Mouse (Mus musculus) forebrain, embryonic 14.5 days (tissue): ENCODE measurements around the gene Hist2h2aa2. TPM values are rescaled to one million over a fixed set of nuclear protein-coding genes. Genes with fewer than 3 reads are reported as not detected.
A peak's percentile ranks its signal among the peaks of the same experiment; 100 is the strongest.
"Not testable (repeated sequence)": the region's sequence is repeated elsewhere in the genome, so short reads cannot be mapped to it uniquely, and the experiment has no call there.

Experiments used
- ATAC-seq: fragments of 200-750 bp; cut with Nextera tagmentation; 2 replicates; pipeline ENCODE4 v1.8.0; 2017; ENCODE audit warnings: mild to moderate bottlenecking, moderate library complexity
- DNase-seq: peaks from one replicate; pipeline ENCODE4 v3.0.0-alpha.2; 2015; ENCODE audit warnings: low spot score
- H3K27ac ChIP-seq: fragments of 300-500 bp; sonication (generic); 2 replicates; pipeline ENCODE4 v1.5.1; 2014; ENCODE audit warnings: low read depth, mild to moderate bottlenecking, control low read depth, low read length, moderate library complexity
- H3K27me3 ChIP-seq: fragments of 300-500 bp; sonication (generic); replicated peaks from 2 replicates; pipeline ENCODE4 v1.6.1; 2014; ENCODE audit warnings: low read length, control low read depth, mixed read lengths; ENCODE audit not compliant: control insufficient read depth, insufficient read depth
- H3K36me3 ChIP-seq: fragments of 300-500 bp; sonication (generic); 2 replicates; pipeline ENCODE4 v1.6.1; 2014; ENCODE audit warnings: low read length, control low read depth; ENCODE audit not compliant: control insufficient read depth, insufficient read depth
- H3K4me1 ChIP-seq: fragments of 300-500 bp; sonication (generic); 2 replicates; pipeline ENCODE4 v1.6.1; 2014; ENCODE audit warnings: antibody characterized with exemption, low read length, control low read depth; ENCODE audit not compliant: control insufficient read depth, insufficient read depth
- H3K4me2 ChIP-seq: fragments of 300-500 bp; sonication (generic); 2 replicates; pipeline ENCODE4 v1.6.1; 2014; ENCODE audit warnings: mild to moderate bottlenecking, control low read depth, low read length
- H3K4me3 ChIP-seq: fragments of 300-500 bp; sonication (generic); 2 replicates; pipeline ENCODE4 v1.5.1; 2014; ENCODE audit warnings: low read depth, low read length, control low read depth
- H3K9ac ChIP-seq: fragments of 300-500 bp; sonication (generic); 2 replicates; pipeline ENCODE4 v1.6.1; 2014; ENCODE audit warnings: mild to moderate bottlenecking, low read length, control low read depth, moderate library complexity
- H3K9me3 ChIP-seq: fragments of 300-500 bp; sonication (generic); replicated peaks from 2 replicates; pipeline ENCODE4 v1.6.1; 2016; ENCODE audit warnings: low read length, control low read depth, mixed read lengths; ENCODE audit not compliant: control insufficient read depth
- WGBS: fragments of 180-500 bp; shearing (Covaris S2); extraction: QIAGEN DNeasy Blood & Tissue Kit; methylation state at CpG from one replicate; pipeline ENCODE4 v1.1.7; 2014; 5-methylcytosine and 5-hydroxymethylcytosine counted together
- polyA plus RNA-seq: library from polyadenylated mRNA; unstranded; fragments of >200 nt; fragmentation: Nextera tagmentation; extraction: Ambion mirVana; gene quantifications from 2 replicates; pipeline ENCODE4 v1.2.1, GENCODE M21; 2014

Gene Hist2h2aa2
- polyA plus RNA-seq, 1 experiment from 2014 or later: 74.2 TPM

DNA sequence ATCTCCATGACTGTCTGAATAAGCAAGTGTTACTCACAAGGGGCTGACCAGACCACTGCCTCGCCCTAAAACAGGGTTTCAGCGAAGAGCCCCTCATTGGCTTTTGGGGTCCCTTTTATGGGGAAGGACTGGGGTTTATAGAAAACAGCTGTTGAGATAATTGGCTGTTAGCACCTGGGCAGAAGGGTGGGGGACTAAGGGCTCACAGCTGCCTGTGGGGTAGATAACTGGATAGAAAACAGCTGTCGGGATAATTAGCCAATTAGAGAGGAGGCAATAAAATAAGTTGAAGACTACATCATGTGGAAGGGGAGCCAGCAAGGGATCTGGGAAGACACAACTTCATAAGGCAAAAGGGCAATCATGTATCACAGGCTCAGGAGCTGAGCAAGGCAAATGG, 10.8 kb upstream of the Hist2h2aa2 start:
- 69% methylated on average over 3 of the region's 3 CpGs for WGBS
- Histone ChIP-seq H3K9me3 (no peaks in the 10 kb centered on the region), H3K27me3 (no peaks in the 10 kb centered on the region), H3K9ac (no peak overlapping the region), H3K36me3 (no peaks in the 10 kb centered on the region), H3K4me1 (peaks cover 4% of the 10 kb centered on the region; the same call in 1 of the 2 replicates), H3K4me2 (no peak overlapping the region), H3K4me3 (no peak overlapping the region), H3K27ac (no peak overlapping the region)
- DNase-seq: no peak
- ATAC-seq: no peak

GRCm38 (mm10) chr3:96249034-96249345, 8.9 kb upstream of the Hist2h2aa2 start:
- Histone ChIP-seq H3K36me3 (no peaks in the 10 kb centered on the region), H3K4me1 (peaks cover 11% of the 10 kb centered on the region; the same call in 1 of the 2 replicates), H3K9ac (no peak overlapping the region), H3K4me2 (peak overlapping the region; percentile 40; the same call in 1 of the 2 replicates), H3K9me3 (no peaks in the 10 kb centered on the region), H3K4me3 (no peak overlapping the region), H3K27ac (no peak overlapping the region), H3K27me3 (no peaks in the 10 kb centered on the region)
- DNase-seq (no peak), ATAC-seq (no peak)
- WGBS: 52% methylated on average over 4 of the region's 4 CpGs

DNA sequence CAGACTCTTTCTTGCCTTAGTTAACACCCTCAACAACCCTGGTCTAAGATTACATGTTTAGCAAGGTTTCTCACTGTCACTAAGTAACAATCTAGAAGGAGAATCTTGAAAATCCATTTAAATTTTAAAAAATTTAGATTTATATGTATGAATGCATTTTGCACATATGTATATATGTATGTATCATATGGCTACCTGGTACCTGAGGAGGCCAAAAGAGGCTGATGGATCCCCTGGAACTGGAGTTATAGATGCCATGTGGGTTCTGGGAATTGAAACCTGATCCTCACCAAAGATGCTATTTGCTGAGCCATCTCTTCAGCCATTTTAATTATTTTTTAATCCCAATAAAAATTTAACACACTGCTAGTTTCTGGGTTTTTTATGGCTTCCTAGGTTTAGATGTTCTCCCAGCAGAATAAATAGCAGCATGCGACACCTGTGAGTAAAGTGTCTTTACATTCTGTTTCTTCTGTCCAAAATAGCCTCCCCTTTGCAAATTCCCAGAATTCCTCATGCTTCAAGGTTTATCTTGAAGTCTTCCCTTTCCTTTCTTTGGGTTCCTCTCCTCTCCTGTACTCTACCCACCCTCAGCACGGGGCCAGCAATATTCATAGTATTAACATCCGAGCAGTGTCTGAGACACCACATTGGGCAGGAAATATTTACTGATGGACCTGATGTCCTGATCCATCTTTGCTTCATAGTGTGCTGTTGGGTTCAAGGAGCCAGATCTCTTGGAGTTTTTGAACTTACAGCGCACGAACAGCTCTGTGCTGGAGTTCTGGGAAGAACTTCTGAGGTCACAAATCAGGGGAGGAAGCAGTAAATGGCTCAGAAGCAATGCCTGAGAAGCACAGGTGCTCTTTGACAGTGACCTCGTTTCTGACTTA, 8.3 kb upstream of the Hist2h2aa2 start:
- Histone ChIP-seq H3K36me3 (no peaks in the 10 kb centered on the region), H3K9me3 (no peaks in the 10 kb centered on the region), H3K9ac (peak overlapping the region; percentile 67), H3K4me3 (peak overlapping the region; percentile 34), H3K4me1 (peaks cover 14% of the 10 kb centered on the region; the same call in 1 of the 2 replicates), H3K4me2 (peak overlapping the region; percentile 40), H3K27me3 (no peaks in the 10 kb centered on the region), H3K27ac (no peak overlapping the region)
- no peak for DNase-seq
- ATAC-seq: no peak
- WGBS: 54% methylated on average over 6 of the region's 6 CpGs

DNA sequence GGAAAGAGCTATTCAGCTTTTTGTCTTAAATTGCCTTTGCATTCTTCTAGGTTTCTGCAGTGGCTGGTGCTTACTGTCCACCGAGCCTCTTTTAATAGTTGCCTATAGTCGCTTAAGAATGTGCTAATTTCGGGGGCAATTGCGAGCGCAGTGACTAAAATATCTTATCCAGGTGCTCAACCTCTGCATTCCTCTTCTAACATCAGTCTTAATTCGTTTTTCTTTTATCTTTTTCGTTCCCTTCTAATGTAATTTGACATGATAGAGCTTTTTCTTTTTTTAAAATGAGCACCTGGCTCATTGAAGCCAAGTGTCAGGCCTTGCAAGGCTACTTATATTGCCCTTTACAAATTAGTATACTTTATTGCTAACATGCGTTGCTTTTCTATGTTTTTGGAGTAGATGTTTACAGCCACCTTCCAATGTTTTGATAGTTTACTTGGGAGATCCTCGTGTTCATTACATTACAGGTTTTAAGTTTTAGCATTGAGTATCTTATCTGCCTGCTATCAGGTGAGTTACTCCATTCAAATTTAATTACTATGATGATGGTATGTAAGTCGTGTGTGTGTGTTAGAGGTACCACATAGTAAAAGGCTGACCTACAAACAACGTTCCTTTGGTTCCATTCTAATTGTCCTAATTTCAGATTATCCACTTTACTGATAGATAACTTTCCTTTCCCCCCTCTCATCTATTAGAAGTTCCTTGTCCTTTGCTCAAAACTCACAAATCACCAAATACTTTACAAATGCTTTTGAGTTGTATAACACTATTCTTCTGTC, 7.5 kb upstream of the Hist2h2aa2 start:
- Histone ChIP-seq H3K9me3 (no peaks in the 10 kb centered on the region), H3K9ac (peak overlapping the region; percentile 67), H3K27ac (0 out of 2 replicates have a peak overlapping the region, but pooled peaks have one; percentile 44), H3K36me3 (no peaks in the 10 kb centered on the region), H3K27me3 (no peaks in the 10 kb centered on the region), H3K4me2 (peak overlapping the region; percentile 40), H3K4me1 (peaks cover 14% of the 10 kb centered on the region; the same call in 1 of the 2 replicates), H3K4me3 (peak overlapping the region; percentile 34)
- 2% methylated on average over 11 of the region's 11 CpGs for WGBS
- DNase-seq (no peak), ATAC-seq (no peak)

- peak within 1 kb of the TSS; percentile 40 for H3K4me2 ChIP-seq
- not testable (repeated sequence) for H3K27me3 ChIP-seq, DNase-seq, H3K36me3 ChIP-seq, H3K9me3 ChIP-seq
- WGBS: 0% methylated on average over 5 of the region's 47 CpGs
- peak within 1 kb of the TSS; percentile 34 for H3K4me3 ChIP-seq
- H3K4me1 ChIP-seq: peaks cover 14% of the 10 kb centered on the region; the same call in 1 of the 2 replicates
- peak within 1 kb of the TSS; percentile 67 for H3K9ac ChIP-seq
- H3K27ac ChIP-seq: peak within 1 kb of the TSS; percentile 58; the same call in 1 of the 2 replicates
- ATAC-seq: peak; percentile 88
These were observed 6.4 kb upstream of the Hist2h2aa2 start, which contains the start of gene Hist2h3c1 for GRCm38 (mm10) chr3:96246427-96246856. TSS of gene Hist2h3c1 (plus strand) at chr3:96246685.

DNA sequence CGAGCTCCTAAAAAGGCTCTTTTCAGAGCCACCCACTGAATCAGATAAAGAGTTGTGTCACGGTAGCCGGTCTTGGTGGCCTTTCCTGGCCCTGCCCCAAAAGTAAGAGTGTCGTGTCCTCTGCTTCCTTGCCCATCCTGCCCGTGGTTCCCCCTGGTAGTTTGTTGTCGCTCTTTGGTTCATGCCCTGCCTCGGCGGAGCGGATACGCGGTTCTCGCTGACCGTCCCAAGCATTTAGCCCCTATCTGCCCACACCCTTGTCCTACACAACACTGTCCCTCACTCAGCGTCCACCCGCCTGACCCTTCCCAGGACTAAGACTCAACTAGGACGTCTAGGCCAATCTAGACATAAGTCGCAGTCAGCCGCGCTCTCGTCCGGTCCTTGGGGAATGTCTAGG, 5.9 kb upstream of the Hist2h2aa2 start:
- not testable (repeated sequence) for H3K9ac ChIP-seq, ATAC-seq, H3K27me3 ChIP-seq, H3K9me3 ChIP-seq, DNase-seq, H3K36me3 ChIP-seq
- H3K4me3 ChIP-seq: peak overlapping the region; percentile 22; the same call in 1 of the 2 replicates
- peak overlapping the region; percentile 58; the same call in 1 of the 2 replicates for H3K27ac ChIP-seq
- peaks cover 14% of the 10 kb centered on the region; the same call in 1 of the 2 replicates for H3K4me1 ChIP-seq
- WGBS: 1% methylated on average over 10 of the region's 21 CpGs
- peak overlapping the region; percentile 40 for H3K4me2 ChIP-seq

GRCm38 (mm10) chr3:96245003-96245886, 5.2 kb upstream of the Hist2h2aa2 start, which contains the start of gene Hist2h2aa1:
TSS of gene Hist2h2aa1 (plus strand) at chr3:96245497.
- peak within 1 kb of the TSS; percentile 79 for H3K9ac ChIP-seq
- DNase-seq (peak; percentile 68), ATAC-seq (peak; percentile 90)
- H3K36me3 ChIP-seq, H3K9me3 ChIP-seq, H3K27me3 ChIP-seq: not testable (repeated sequence)
- peak within 1 kb of the TSS; percentile 94 for H3K27ac ChIP-seq
- H3K4me3 ChIP-seq: peak within 1 kb of the TSS; percentile 43
- H3K4me1 ChIP-seq: peaks cover 17% of the 10 kb centered on the region; the same call in 1 of the 2 replicates
- WGBS: 0% methylated on average over 29 of the region's 88 CpGs
- H3K4me2 ChIP-seq: peak within 1 kb of the TSS; percentile 69
